Mouse (Mus musculus): ENCODE measurements at regions not wholly inside any gene's neighbourhood (a gene's known extent, or its start where the extent isn't known, plus 50 kb on each side); places are given as distances from the start of the nearest gene placed in this dataset.

DNA sequence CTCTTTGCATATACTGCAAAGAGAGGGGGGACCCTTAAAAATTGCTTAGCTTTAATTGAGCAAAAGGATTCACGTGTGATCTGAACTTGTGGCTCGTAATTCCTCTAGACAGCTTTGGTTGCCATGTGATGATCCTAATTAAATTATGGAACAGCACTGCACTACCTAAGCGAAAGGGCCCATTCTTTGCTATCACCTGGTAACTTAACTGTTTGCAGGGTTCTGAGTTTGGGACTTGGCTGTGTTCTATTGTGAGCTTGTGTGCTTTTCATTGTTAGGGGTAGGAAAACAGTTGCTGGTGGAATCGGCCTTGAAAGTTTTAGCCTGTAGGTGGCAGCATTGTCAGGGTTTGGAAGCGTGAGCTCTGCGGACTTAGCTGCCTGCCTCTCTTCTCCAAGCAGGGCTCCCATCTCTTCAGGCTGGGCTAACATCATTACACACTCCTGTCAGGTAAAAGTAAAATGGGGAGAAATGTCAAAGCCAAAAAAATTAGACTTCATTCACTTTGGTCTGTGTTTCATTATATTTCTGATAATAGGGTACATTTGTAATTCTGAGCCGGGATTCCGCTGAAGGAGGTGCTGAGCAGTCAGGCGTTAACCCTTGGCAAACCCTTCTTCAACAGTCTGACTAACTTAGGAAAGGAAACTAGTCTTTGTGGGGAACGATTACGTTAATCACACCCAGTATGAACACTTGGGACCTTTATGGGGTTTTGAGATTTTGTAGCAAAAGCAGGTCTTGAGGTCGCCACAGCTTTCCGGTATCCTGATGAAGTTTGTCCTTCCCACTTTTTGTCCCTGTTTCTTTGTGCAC, 199.2 kb upstream of the Dph6 start:
- no peaks in the 10 kb centered on the region for H3K36me3 ChIP-seq (ENCODE audit: control insufficient read depth, insufficient read depth)
- H3K4me1 ChIP-seq (ENCODE audit: control insufficient read depth, low read depth, low read length) = no peaks in the 10 kb centered on the region
- no peak overlapping the region for H3K4me2 ChIP-seq (ENCODE audit: low read depth, low read length)
- no peak overlapping the region for H3K4me3 ChIP-seq (ENCODE audit: low read depth, low read length)
- no peaks in the 10 kb centered on the region for H3K27me3 ChIP-seq (ENCODE audit: control insufficient read depth, insufficient read depth, low read depth, low read length)
- no peaks in the 10 kb centered on the region for H3K9me3 ChIP-seq (replicated peaks; ENCODE audit: control insufficient read depth, low read length)
- 40% methylated on average over 13 of the region's 13 CpGs for WGBS (ENCODE audit: insufficient replicate concordance)
- no peak overlapping the region for H3K27ac ChIP-seq (ENCODE audit: low read length)
- ATAC-seq (ENCODE audit: low read depth) = no peak
- no peak overlapping the region for H3K9ac ChIP-seq (ENCODE audit: low read depth, low read length)

GRCm38 (mm10) chr2:114872272-114872671, 217.5 kb upstream of the Dph6 start:
- Histone ChIP-seq H3K36me3 (ENCODE audit: control insufficient read depth, insufficient read depth) (no peaks in the 10 kb centered on the region), H3K9me3 (replicated peaks; ENCODE audit: control insufficient read depth, low read length) (no peaks in the 10 kb centered on the region), H3K4me3 (ENCODE audit: low read depth, low read length) (no peak overlapping the region), H3K27me3 (ENCODE audit: control insufficient read depth, insufficient read depth, low read depth, low read length) (no peaks in the 10 kb centered on the region), H3K9ac (ENCODE audit: low read depth, low read length) (no peak overlapping the region), H3K4me2 (ENCODE audit: low read depth, low read length) (no peak overlapping the region), H3K4me1 (ENCODE audit: control insufficient read depth, low read depth, low read length) (no peaks in the 10 kb centered on the region), H3K27ac (ENCODE audit: low read length) (no peak overlapping the region)
- ATAC-seq (ENCODE audit: low read depth) = no peak
- 67% methylated on average over 7 of the region's 7 CpGs for WGBS (ENCODE audit: insufficient replicate concordance)

- Histone ChIP-seq H3K4me3 (ENCODE audit: low read depth, low read length) (no peak overlapping the region), H3K9me3 (replicated peaks; ENCODE audit: control insufficient read depth, low read length) (no peaks in the 10 kb centered on the region), H3K9ac (ENCODE audit: low read depth, low read length) (no peak overlapping the region), H3K27me3 (ENCODE audit: control insufficient read depth, insufficient read depth, low read depth, low read length) (no peaks in the 10 kb centered on the region), H3K4me2 (ENCODE audit: low read depth, low read length) (no peak overlapping the region), H3K27ac (ENCODE audit: low read length) (no peak overlapping the region), H3K36me3 (ENCODE audit: control insufficient read depth, insufficient read depth) (no peaks in the 10 kb centered on the region), H3K4me1 (ENCODE audit: control insufficient read depth, low read depth, low read length) (no peaks in the 10 kb centered on the region)
- WGBS (ENCODE audit: insufficient replicate concordance) = 59% methylated on average over 4 of the region's 4 CpGs
- no peak for ATAC-seq (ENCODE audit: low read depth)
These were observed 218.3 kb upstream of the Dph6 start for GRCm38 (mm10) chr2:114873090-114873489.

DNA sequence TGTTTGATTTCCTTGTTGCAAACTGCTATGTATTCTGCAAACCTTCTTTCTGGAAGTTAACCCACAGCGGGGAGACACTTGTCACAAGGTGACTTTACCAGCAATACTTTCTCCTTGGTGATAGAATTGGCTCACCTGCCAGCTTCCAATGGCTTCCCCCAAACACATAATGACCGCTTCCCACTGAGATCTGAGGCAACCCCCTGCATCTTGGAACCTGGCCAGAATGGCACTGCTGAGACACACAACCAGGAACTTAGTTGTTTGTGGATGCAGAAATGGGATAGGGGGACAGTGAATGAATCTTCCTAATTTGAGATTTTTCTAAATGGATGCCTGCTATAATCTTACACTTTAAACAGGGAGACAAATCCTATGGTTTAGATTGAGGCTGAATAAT, 224.3 kb upstream of the Dph6 start:
- no peak overlapping the region for H3K9ac ChIP-seq (ENCODE audit: low read depth, low read length)
- H3K4me2 ChIP-seq (ENCODE audit: low read depth, low read length) = no peak overlapping the region
- no peaks in the 10 kb centered on the region for H3K4me1 ChIP-seq (ENCODE audit: control insufficient read depth, low read depth, low read length)
- WGBS (ENCODE audit: insufficient replicate concordance) = 43% methylated on average over 2 of the region's 2 CpGs
- H3K9me3 ChIP-seq (replicated peaks; ENCODE audit: control insufficient read depth, low read length) = no peaks in the 10 kb centered on the region
- H3K36me3 ChIP-seq (ENCODE audit: control insufficient read depth, insufficient read depth) = no peaks in the 10 kb centered on the region
- no peak overlapping the region for H3K4me3 ChIP-seq (ENCODE audit: low read depth, low read length)
- no peak overlapping the region for H3K27ac ChIP-seq (ENCODE audit: low read length)
- H3K27me3 ChIP-seq (ENCODE audit: control insufficient read depth, insufficient read depth, low read depth, low read length) = no peaks in the 10 kb centered on the region
- no peak for ATAC-seq (ENCODE audit: low read depth)

- H3K9me3 ChIP-seq (replicated peaks; ENCODE audit: control insufficient read depth, low read length) = no peaks in the 10 kb centered on the region
- no peak for ATAC-seq (ENCODE audit: low read depth)
These were observed 225.0 kb upstream of the Dph6 start for GRCm38 (mm10) chr2:114879784-114880183.

DNA sequence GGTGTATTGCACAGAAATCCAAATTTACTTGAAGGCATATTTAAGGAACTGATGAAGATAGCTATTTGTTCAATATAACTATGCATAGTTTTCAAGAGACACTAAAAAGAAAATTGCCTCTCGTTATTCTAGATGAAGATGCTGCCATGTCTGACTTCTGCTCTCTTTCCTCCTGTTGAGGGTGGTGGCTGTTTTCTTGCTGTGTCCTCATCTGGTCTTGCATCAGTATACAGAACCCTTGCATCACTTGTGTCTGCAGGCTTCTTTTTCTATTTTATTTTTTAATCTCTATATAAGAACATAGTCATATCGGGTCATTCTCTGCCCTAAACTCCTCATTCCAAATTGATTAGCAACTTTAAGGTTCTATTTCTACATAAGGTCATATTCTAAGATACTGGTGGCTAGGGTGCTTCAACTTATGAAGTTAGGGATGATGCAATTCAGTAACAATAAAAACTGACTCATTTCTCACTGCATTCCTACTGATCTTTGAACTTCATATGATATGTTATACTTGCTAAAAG, 231.0 kb upstream of the Dph6 start:
- Histone ChIP-seq H3K9me3 (replicated peaks; ENCODE audit: control insufficient read depth, low read length) (no peaks in the 10 kb centered on the region), H3K9ac (ENCODE audit: low read depth, low read length) (no peak overlapping the region), H3K27ac (ENCODE audit: low read length) (no peak overlapping the region), H3K4me3 (ENCODE audit: low read depth, low read length) (no peak overlapping the region), H3K27me3 (ENCODE audit: control insufficient read depth, insufficient read depth, low read depth, low read length) (no peaks in the 10 kb centered on the region), H3K4me1 (ENCODE audit: control insufficient read depth, low read depth, low read length) (no peaks in the 10 kb centered on the region), H3K4me2 (ENCODE audit: low read depth, low read length) (no peak overlapping the region), H3K36me3 (ENCODE audit: control insufficient read depth, insufficient read depth) (no peaks in the 10 kb centered on the region)
- 49% methylated on average over 2 of the region's 2 CpGs for WGBS (ENCODE audit: insufficient replicate concordance)
- no peak for ATAC-seq (ENCODE audit: low read depth)

More at GRCm38 (mm10) chr2:114879784-114880183, 225.0 kb upstream of the Dph6 start:
- no peaks in the 10 kb centered on the region for H3K27me3 ChIP-seq (ENCODE audit: control insufficient read depth, insufficient read depth, low read depth, low read length)
- 58% methylated on average over 2 of the region's 2 CpGs for WGBS (ENCODE audit: insufficient replicate concordance)
- no peak overlapping the region for H3K9ac ChIP-seq (ENCODE audit: low read depth, low read length)
- H3K27ac ChIP-seq (ENCODE audit: low read length) = no peak overlapping the region
- H3K4me1 ChIP-seq (ENCODE audit: control insufficient read depth, low read depth, low read length) = no peaks in the 10 kb centered on the region
- no peak overlapping the region for H3K4me2 ChIP-seq (ENCODE audit: low read depth, low read length)
- no peaks in the 10 kb centered on the region for H3K36me3 ChIP-seq (ENCODE audit: control insufficient read depth, insufficient read depth)
- no peak overlapping the region for H3K4me3 ChIP-seq (ENCODE audit: low read depth, low read length)

- no peak overlapping the region for H3K9ac ChIP-seq (ENCODE audit: low read depth, low read length)
- no peaks in the 10 kb centered on the region for H3K27me3 ChIP-seq (ENCODE audit: control insufficient read depth, insufficient read depth, low read depth, low read length)
- H3K27ac ChIP-seq (ENCODE audit: low read length) = no peak overlapping the region
- H3K9me3 ChIP-seq (replicated peaks; ENCODE audit: control insufficient read depth, low read length) = no peaks in the 10 kb centered on the region
- no peak overlapping the region for H3K4me2 ChIP-seq (ENCODE audit: low read depth, low read length)
- H3K4me3 ChIP-seq (ENCODE audit: low read depth, low read length) = no peak overlapping the region
- no peaks in the 10 kb centered on the region for H3K4me1 ChIP-seq (ENCODE audit: control insufficient read depth, low read depth, low read length)
- ATAC-seq (ENCODE audit: low read depth) = no peak
- no peaks in the 10 kb centered on the region for H3K36me3 ChIP-seq (ENCODE audit: control insufficient read depth, insufficient read depth)
- 62% methylated on average over 2 of the region's 2 CpGs for WGBS (ENCODE audit: insufficient replicate concordance)
These were observed 244.0 kb upstream of the Dph6 start for GRCm38 (mm10) chr2:114898812-114899211.

- Histone ChIP-seq H3K4me2 (ENCODE audit: low read depth, low read length) (no peak overlapping the region), H3K9ac (ENCODE audit: low read depth, low read length) (no peak overlapping the region), H3K27ac (ENCODE audit: low read length) (no peak overlapping the region), H3K4me3 (ENCODE audit: low read depth, low read length) (no peak overlapping the region), H3K36me3 (ENCODE audit: control insufficient read depth, insufficient read depth) (no peaks in the 10 kb centered on the region), H3K27me3 (ENCODE audit: control insufficient read depth, insufficient read depth, low read depth, low read length) (no peaks in the 10 kb centered on the region), H3K4me1 (ENCODE audit: control insufficient read depth, low read depth, low read length) (no peaks in the 10 kb centered on the region), H3K9me3 (replicated peaks; ENCODE audit: control insufficient read depth, low read length) (no peaks in the 10 kb centered on the region)
- ATAC-seq (ENCODE audit: low read depth) = no peak
- 59% methylated on average over 7 of the region's 7 CpGs for WGBS (ENCODE audit: insufficient replicate concordance)
These were observed 257.2 kb upstream of the Dph6 start for GRCm38 (mm10) chr2:114911845-114912500.

DNA sequence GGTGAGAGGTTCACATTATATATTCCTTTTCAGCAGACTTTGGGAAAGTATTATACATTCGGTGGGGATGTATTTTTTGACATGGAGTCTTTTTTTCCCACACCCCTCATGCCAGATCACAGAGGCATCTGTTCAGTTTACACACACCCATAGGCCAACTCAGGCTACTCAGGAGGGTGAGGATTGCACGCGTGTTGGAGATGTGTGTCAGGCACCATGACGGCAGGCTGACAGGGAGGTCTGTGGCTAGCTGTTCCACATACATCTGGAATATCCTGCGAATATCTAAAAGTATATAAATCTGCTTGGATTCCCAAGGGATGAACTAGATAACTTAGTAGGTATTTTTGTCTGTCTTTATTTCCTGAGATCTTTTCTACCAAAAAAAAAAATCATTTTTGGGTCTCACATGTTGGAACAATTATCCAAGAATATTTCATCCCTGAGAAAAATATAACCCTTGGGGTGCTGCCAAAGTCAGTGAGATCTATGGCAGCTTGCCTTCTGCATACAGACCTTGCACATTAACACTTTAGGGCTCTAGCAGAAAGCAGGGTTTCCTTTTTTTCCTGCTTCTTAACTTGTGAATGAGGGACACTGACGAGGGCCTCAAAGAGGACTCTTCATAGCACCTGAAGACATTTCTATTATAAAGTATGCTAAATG, 260.4 kb upstream of the Dph6 start:
- 63% methylated on average over 6 of the region's 6 CpGs for WGBS (ENCODE audit: insufficient replicate concordance)
- ATAC-seq (ENCODE audit: low read depth) = no peak

More for the DNA sequence above, 260.4 kb upstream of the Dph6 start:
- no peak overlapping the region for H3K4me2 ChIP-seq (ENCODE audit: low read depth, low read length)
- H3K4me1 ChIP-seq (ENCODE audit: control insufficient read depth, low read depth, low read length) = no peaks in the 10 kb centered on the region
- H3K27me3 ChIP-seq (ENCODE audit: control insufficient read depth, insufficient read depth, low read depth, low read length) = no peaks in the 10 kb centered on the region
- H3K9me3 ChIP-seq (replicated peaks; ENCODE audit: control insufficient read depth, low read length) = no peaks in the 10 kb centered on the region
- no peak overlapping the region for H3K27ac ChIP-seq (ENCODE audit: low read length)
- H3K9ac ChIP-seq (ENCODE audit: low read depth, low read length) = no peak overlapping the region
- H3K36me3 ChIP-seq (ENCODE audit: control insufficient read depth, insufficient read depth) = no peaks in the 10 kb centered on the region
- no peak overlapping the region for H3K4me3 ChIP-seq (ENCODE audit: low read depth, low read length)

All from liver, embryonic 16.5 days (tissue).